Mouse (Mus musculus) erythroblast, embryonic 14.5 days (primary cell): ENCODE data around the gene Tstd1. TPM values are rescaled to one million over a fixed set of nuclear protein-coding genes. Genes with fewer than 3 reads are reported as not detected.

ENCODE experiments used
- H3K27me3 ChIP-seq: 2 replicates; pipeline ENCODE4 v1.6.1; 2012; ENCODE audit warnings: inconsistent platforms; ENCODE audit not compliant: control insufficient read depth
- H3K36me3 ChIP-seq: 2 replicates; pipeline ENCODE4 v1.6.1; 2012; ENCODE audit warnings: mild to moderate bottlenecking, inconsistent platforms; ENCODE audit not compliant: control insufficient read depth
- H3K4me1 ChIP-seq: 2 replicates; pipeline ENCODE4 v1.6.1; 2012; ENCODE audit warnings: inconsistent platforms; ENCODE audit not compliant: control insufficient read depth
- H3K4me3 ChIP-seq: replicated peaks from 2 replicates; pipeline ENCODE3; 2012; ENCODE audit warnings: moderate library complexity, mild to moderate bottlenecking, inconsistent platforms
- H3K9me3 ChIP-seq: 2 replicates; pipeline ENCODE4 v1.6.1; 2012; ENCODE audit warnings: low read length, inconsistent platforms, mixed read lengths; ENCODE audit not compliant: control insufficient read depth
- GATA1 ChIP-seq: IDR thresholded peaks from 2 replicates; pipeline ENCODE4 v1.6.1; 2012; ENCODE audit warnings: low read length, inconsistent platforms, mixed read lengths
- TAL1 ChIP-seq: IDR thresholded peaks from 3 replicates; pipeline ENCODE4 v1.6.1; 2012; ENCODE audit warnings: low read length, inconsistent platforms, mixed read lengths
- polyA plus RNA-seq: library from polyadenylated mRNA; stranded (reverse); fragments of >175 nt; gene quantifications from 2 replicates; pipeline ENCODE4 v1.2.3, GENCODE M21; 2012

The Tstd1 gene
- polyA plus RNA-seq, 1 experiment: not detected

GRCm38 (mm10) chr1:171411492-171411941 lies 7.2 kb upstream of the Tstd1 start:
- Histone ChIP-seq H3K4me1 (peaks cover 34% of the 10 kb centered on the region), H3K36me3 (peaks cover 14% of the 10 kb centered on the region), H3K4me3 (peak overlapping the region; percentile 94), H3K9me3 (no peaks in the 10 kb centered on the region), H3K27me3 (peaks cover 17% of the 10 kb centered on the region)
- no peak for TF ChIP-seq TAL1
- no peak for TF ChIP-seq GATA1

DNA sequence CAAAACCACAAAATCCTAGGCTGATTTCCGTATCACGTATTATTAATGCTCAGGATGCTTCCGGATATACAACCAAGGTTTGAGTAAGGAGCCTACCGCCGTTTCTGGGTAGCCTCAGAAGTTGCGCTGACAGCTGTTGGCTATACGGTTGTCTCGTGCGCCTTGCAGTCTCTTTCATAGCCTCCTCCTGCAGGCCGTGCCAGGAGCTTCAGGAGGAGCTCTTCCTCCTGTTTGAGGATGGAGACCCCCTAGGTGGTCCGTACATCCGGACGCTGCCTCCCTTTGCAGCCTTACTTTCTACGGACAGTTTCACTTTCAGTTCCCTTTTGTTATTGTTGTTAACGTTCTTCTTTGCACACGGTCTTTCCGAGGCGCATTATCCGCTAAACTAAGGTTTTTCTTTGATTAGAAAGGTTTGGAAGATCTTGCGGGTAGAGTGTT lies 6.7 kb upstream of the Tstd1 start:
- peaks cover 34% of the 10 kb centered on the region for H3K4me1 ChIP-seq
- TF ChIP-seq GATA1 (no peak), TAL1 (no peak)
- H3K9me3 ChIP-seq: no peaks in the 10 kb centered on the region
- H3K27me3 ChIP-seq: peaks cover 17% of the 10 kb centered on the region
- peak overlapping the region; percentile 94 for H3K4me3 ChIP-seq
- peaks cover 19% of the 10 kb centered on the region for H3K36me3 ChIP-seq

GRCm38 (mm10) chr1:171412446-171412845 lies 6.2 kb upstream of the Tstd1 start:
- Histone ChIP-seq H3K4me3 (peak overlapping the region; percentile 94), H3K9me3 (no peaks in the 10 kb centered on the region), H3K27me3 (peaks cover 17% of the 10 kb centered on the region), H3K36me3 (peaks cover 23% of the 10 kb centered on the region), H3K4me1 (peaks cover 34% of the 10 kb centered on the region)
- TF ChIP-seq TAL1: no peak

DNA sequence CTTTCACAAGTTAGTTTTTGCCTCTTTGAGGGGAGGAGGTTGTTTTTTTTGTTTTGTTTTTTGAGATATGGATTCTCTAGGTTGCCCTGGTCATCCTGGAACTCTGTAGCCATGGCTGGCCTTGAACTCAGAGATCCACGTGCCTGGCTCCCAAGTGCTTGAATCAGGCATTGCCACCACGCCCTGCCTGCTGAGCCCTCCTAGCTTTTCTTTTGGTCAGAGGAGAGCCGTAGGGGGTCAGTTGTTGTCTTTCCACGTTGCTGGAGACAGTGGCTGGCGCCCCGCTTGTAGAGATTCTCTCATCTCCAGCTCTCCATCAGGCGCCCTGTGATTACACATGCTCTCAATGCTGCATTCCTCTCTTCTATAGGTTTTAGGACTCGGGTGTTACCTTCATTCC lies 5.1 kb upstream of the Tstd1 start:
- peaks cover 10% of the 10 kb centered on the region for H3K27me3 ChIP-seq
- no peaks in the 10 kb centered on the region for H3K9me3 ChIP-seq
- peaks cover 33% of the 10 kb centered on the region for H3K36me3 ChIP-seq

DNA sequence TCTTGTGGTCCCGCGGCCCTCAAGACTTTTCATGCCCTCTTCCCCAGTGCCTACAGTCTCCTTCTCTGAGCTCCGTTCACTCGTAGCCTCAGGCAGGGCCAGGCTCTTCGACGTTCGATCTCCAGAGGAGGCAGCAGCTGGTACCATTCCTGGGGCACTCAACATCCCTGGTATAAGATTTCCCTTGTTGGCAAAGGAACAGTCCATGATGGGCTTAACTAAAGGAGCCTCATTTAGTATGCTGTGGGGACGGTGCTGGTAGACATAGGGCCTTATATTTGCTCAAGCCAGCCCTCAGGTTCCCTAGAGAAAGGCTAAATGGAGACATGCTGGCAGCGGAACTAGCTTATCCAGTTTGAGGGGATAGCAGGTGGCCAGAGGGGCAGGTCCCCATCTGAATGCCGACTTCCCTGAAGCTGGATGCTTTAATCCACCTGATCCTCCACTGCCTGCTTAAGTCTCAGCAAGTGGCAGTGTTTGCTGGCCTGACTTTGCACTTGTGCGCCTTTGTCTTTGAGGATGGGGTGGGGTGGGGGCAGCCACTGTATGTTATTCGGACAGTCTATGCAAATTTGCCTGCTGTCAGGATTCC lies 715 bp downstream of the Tstd1 start:
- H3K36me3 ChIP-seq: peaks cover 47% of the 10 kb centered on the region
- peaks cover 6% of the 10 kb centered on the region for H3K4me1 ChIP-seq

More for the DNA sequence above, 5.1 kb upstream of the Tstd1 start:
- H3K4me3 ChIP-seq: no peak overlapping the region
- H3K4me1 ChIP-seq: peaks cover 34% of the 10 kb centered on the region
- no peak for TF ChIP-seq GATA1
- no peak for TF ChIP-seq TAL1

DNA sequence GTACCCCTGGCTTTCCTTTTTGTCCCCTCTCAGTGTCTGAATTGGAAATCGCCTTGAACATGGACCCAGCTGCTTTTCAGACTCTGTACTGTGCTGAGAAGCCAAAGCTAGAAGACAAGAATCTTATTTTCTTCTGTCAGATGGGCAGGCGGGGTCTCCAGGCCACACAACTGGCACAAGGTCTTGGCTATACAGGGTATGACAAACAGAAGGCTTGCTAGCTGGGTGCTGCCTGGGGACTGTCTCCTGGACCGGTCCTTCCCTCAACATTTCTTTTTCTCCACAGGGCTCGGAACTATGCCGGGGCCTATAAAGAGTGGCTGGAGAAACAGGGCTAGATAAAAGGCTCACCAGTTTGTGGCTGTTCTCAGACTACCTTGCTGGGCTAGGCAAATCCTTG lies 1.2 kb downstream of the Tstd1 start:
- no peak for TF ChIP-seq GATA1
- TF ChIP-seq TAL1: no peak

More for the DNA sequence above, 715 bp downstream of the Tstd1 start:
- H3K4me3 ChIP-seq: no peak overlapping the region
- no peaks in the 10 kb centered on the region for H3K27me3 ChIP-seq
- H3K9me3 ChIP-seq: no peaks in the 10 kb centered on the region
- no peak for TF ChIP-seq GATA1
- no peak for TF ChIP-seq TAL1

GRCm38 (mm10) chr1:171422504-171423095 lies 3.9 kb downstream of the Tstd1 start:
- TF ChIP-seq TAL1 (no peak), GATA1 (no peak)
- no peaks in the 10 kb centered on the region for H3K4me1 ChIP-seq

More for the DNA sequence above, 1.2 kb downstream of the Tstd1 start:
- Histone ChIP-seq H3K9me3 (no peaks in the 10 kb centered on the region), H3K36me3 (peaks cover 47% of the 10 kb centered on the region), H3K4me1 (peaks cover 6% of the 10 kb centered on the region), H3K27me3 (no peaks in the 10 kb centered on the region), H3K4me3 (no peak overlapping the region)

GRCm38 (mm10) chr1:171424638-171425037 lies 6.0 kb downstream of the Tstd1 start:
- no peaks in the 10 kb centered on the region for H3K9me3 ChIP-seq
- H3K36me3 ChIP-seq: peaks cover 4% of the 10 kb centered on the region; the same call in 1 of the 2 replicates
- H3K4me3 ChIP-seq: no peak overlapping the region
- H3K27me3 ChIP-seq: no peaks in the 10 kb centered on the region; the same call in 1 of the 2 replicates
- TF ChIP-seq TAL1 (no peak), GATA1 (no peak)
- no peaks in the 10 kb centered on the region for H3K4me1 ChIP-seq

More at GRCm38 (mm10) chr1:171422504-171423095, 3.9 kb downstream of the Tstd1 start:
- Histone ChIP-seq H3K27me3 (no peaks in the 10 kb centered on the region; the same call in 1 of the 2 replicates), H3K36me3 (peaks cover 23% of the 10 kb centered on the region), H3K4me3 (no peak overlapping the region), H3K9me3 (no peaks in the 10 kb centered on the region)

DNA sequence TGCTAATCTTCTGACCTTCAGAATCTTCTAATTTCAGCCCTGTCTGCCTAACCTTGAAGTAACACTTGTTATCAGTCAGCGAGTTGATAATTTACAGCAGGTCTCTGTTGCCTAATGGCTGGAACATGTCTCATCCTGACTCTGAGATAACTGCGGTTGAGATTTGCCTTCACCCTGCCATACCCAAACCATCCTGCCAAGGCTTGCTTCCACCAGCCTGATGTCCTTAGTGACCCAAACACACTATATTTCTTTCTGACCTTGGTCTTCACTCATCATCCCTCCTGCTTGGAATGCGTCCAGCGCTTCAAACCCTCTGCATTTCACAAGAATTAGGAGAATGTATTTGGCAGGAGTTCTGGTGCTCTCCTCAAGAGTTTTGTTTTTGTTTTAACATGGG lies 6.5 kb downstream of the Tstd1 start:
- Histone ChIP-seq H3K4me3 (no peak overlapping the region), H3K27me3 (no peaks in the 10 kb centered on the region; the same call in 1 of the 2 replicates), H3K36me3 (no peaks in the 10 kb centered on the region; the same call in 1 of the 2 replicates), H3K9me3 (no peaks in the 10 kb centered on the region), H3K4me1 (no peaks in the 10 kb centered on the region)
- TF ChIP-seq GATA1 (no peak), TAL1 (no peak)
